12 mouse cellular contexts compared by ENCODE assay signal in genomic region chr5:96968628-96969027, GRCm38 (mm10). TPM values are rescaled to one million over a fixed set of nuclear protein-coding genes. Genes with fewer than 3 reads are reported as not detected.
DNase-seq lines count a peak whose midpoint lies in the region; ATAC-seq lines count a peak whose summit lies in the region.
"Had no signal": no experiment of that assay in that cellular context is flagged by ENCODE, and none has a peak within 500 bp of the region (broad histone marks: within the 10 kb centered on the region; RNA-seq: fewer than 3 reads in every experiment).

No protein-coding gene starts in this region.

- no peak for ATAC-seq in frontal cortex, adult (ENCODE audit: low TSS enrichment)
- ATAC-seq: Patski had no signal

- no peaks in the 10 kb centered on the region for H3K9me3 ChIP-seq in heart, embryonic 10.5 days
- H3K9me3 ChIP-seq: hindbrain, embryonic 15.5 days had no signal

- peak overlapping the region; percentile 44; the same call in 1 of the 2 replicates for H3K27ac ChIP-seq in heart, embryonic 10.5 days
- H3K27ac ChIP-seq: heart, adult 2 months; hindbrain, embryonic 15.5 days had no signal

- peak; percentile 84 for DNase-seq in heart, embryonic 10.5 days (ENCODE audit: low spot score)
- DNase-seq in heart, adult 18-20 months = no peak
- DNase-seq in A20 (ENCODE audit: low read depth, low spot score) = peak; percentile 70
- peak; percentile 72 for DNase-seq in embryo, embryonic 9.5 days (ENCODE audit: extremely low spot score)
- DNase-seq in large intestine, adult 2 months (ENCODE audit: low read depth, low spot score) = peak; percentile 88
- DNase-seq in thymus, postnatal 10 days (ENCODE audit: low spot score in 2 of 2) = no peak
- DNase-seq in urinary bladder, postnatal 10 days (ENCODE audit: low spot score) = no peak
- DNase-seq: cerebellum, postnatal 36 days; heart, adult 2 months had no signal

- 13% methylated on average over 6 of the region's 6 CpGs for WGBS in heart, embryonic 10.5 days
- WGBS in large intestine, adult 2 months = 17% methylated on average over 6 of the region's 6 CpGs

- H3K4me3 ChIP-seq in heart, embryonic 10.5 days = no peak overlapping the region
- H3K4me3 ChIP-seq: heart, adult 2 months; hindbrain, embryonic 15.5 days had no signal

- no peaks in the 10 kb centered on the region for H3K36me3 ChIP-seq in heart, embryonic 10.5 days
- H3K36me3 ChIP-seq: hindbrain, embryonic 15.5 days had no signal

- H3K27me3 ChIP-seq in heart, embryonic 10.5 days (ENCODE audit: insufficient read depth, poor library complexity, severe bottlenecking) = no peaks in the 10 kb centered on the region
- H3K27me3 ChIP-seq: hindbrain, embryonic 15.5 days; Patski had no signal

- peaks cover 26% of the 10 kb centered on the region for H3K4me1 ChIP-seq in heart, embryonic 10.5 days

RNA-seq across cellular contexts. Expression of gene Bmp2k, which starts 28.9 kb away (rescaled TPM):
- polyA plus RNA-seq in heart, embryonic 10.5 days (2016; fragmentation: Nextera tagmentation; extraction: Ambion mirVana) = 10.2 and 12.3 TPM in 2 replicates
- total RNA-seq in heart, adult 18-20 months (2021) = 1 to 10 TPM; 6.7 to 7.0 TPM
- polyA plus RNA-seq in large intestine, adult 2 months (2012; rRNA removed) = 6.1 and 9.2 TPM in 2 replicates

Comparison
In these comparisons a context has a peak if more than half of its experiments do, and no peak if none do; other contexts are left out.
1. DNase-seq: peak in heart, embryonic 10.5 days (single experiment), A20 (single experiment), embryo, embryonic 9.5 days (single experiment) and large intestine, adult 2 months (single experiment); none in heart, adult 18-20 months (0 of 2), thymus, postnatal 10 days (0 of 2) and urinary bladder, postnatal 10 days (single experiment).